Mouse (Mus musculus): Measurements from ENCODE around the gene Gpc5.

The Gpc5 gene

DNA sequence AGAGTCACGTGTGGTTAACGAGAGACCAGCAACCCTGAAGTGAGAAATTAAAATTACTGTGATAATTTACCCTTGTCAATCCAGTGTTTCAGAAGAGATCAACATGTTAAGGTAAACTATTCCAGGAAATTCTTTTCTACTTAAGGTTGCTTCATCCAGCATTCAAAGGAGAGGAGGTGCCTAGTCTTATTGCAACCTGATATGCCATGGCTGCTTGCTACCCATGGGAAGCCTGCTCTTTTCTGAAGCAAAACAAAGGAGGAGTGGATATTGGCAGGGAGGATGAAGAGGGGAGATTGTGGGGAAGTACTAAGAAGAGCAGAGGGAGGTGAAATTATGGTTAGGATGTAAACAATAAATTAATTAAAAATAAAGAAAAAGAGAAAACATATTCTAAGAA, 15.5 kb downstream of the Gpc5 start:
- DNase-seq (ENCODE audit: low read depth), result no peak

DNA sequence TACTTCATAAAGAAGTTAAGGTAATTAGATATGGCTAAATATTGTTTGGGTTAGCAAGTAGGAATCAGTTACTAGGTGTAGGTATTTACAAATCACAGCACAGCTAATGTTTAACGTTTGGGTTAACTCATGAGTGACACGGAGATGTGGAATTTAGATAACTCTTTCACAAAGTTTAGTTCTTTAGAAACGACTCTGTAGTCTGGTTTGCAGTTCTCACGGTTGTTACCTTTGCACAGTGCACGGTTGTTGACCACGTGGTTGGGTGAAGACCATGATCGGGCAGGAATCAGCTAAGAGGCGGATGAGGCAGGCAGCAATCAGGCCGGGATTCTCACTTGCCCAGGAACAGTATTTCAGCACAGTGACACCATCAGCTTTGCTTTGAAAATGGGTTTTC, 26.6 kb downstream of the Gpc5 start:
- DNase-seq (ENCODE audit: low read depth), result no peak

DNA sequence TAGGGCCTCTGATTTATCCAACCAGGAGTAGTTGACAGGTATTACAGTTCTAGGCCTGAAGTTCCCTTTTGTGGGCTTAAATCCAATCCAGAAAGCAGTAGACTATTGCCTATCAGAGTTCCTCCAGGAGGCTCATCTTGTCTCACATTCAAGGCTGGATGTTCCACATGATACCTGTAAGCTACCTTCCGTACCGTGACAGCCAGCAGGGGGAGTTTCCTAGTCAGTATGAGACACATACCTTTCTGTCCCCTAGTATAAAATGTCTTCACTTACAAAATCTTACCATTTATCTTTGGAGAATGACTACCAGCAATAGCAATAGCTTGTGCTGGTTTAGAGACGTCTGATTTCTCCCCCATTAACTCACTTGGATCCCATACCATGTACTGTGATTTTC, 56.8 kb downstream of the Gpc5 start:
- no peak for DNase-seq (ENCODE audit: low read depth)

DNA sequence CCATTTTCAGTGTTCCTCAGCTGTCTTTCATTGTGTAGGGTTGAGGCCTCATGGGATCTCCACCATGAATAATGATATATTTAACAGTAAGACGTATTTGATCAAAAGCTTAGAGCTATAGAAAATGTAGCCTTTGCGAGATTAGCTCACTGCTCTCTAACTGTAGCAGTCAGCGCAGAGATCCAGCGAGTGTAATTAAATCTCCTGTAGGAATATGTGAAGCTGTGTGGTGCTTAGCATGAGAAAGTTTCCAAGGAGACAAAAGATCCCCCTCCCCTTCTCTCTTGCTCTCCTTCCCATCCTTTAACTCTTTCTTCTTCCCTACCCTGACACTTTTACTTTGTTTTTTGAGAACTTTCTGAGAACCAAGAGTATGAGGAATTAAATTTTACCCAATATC, 64.6 kb downstream of the Gpc5 start:
- no peak for DNase-seq (ENCODE audit: low read depth)

DNA sequence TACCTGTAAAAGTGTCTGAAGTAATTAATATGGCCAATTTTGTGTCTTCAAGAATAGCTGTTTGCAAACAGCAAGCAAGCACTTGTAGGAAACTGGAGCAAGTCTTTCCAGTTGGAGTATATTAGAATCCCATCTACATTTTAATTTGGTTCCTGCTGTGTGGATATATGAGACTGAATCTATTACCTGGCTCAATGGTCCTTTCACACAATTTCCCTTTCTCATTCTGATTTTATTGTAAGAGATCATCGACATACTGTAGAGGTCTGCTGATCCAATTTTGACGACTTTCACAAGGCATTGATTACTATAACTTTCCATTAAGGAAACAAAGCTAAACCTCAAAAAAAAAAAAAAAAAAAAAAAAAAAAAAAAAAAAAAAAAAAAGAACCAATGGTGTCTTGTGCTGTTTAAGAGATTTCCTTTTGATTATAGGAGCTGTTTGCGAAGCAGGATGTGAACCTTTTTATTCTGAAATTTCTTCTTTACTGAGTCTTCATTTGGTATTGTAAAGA, 85.4 kb downstream of the Gpc5 start:
- DNase-seq (ENCODE audit: low read depth), result peak; percentile 2

DNA sequence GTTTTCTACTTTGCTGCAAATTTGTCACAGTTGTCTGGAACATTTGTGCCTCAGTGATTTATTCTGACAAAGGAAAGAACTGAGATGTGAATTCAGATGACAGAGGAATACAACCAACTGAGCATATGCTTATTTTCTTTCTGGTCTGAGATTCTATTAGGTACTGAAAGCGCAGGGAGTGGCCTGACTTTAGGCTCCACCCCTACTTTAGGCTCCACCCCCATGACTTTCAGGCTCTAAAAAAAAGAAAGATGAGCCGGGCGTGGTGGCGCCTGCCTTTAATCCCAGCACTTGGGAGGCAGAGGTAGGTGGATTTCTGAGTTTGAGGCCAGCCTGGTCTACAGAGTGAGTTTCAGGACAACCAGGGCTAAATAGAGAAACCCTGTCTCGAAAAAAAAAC, 87.9 kb downstream of the Gpc5 start:
- no peak for DNase-seq (ENCODE audit: low read depth)

DNA sequence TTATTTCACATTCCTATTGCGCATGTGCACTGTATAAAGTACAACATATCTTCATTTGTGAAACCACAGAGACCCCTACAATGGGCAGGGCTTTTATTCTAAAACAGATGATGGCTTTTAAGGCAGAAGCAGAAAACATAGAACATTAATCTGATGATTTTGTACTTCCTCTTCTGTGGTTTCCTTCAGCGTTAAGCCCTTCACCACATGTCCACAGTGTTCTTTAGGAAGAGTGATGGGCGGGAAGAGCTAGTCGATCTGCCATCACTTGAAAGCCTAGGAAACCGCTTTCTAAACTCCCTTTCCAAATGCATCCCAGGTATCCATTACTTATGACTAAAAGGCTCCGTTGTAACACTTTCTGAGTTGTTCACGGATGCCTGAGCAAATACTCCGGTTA, 96.2 kb downstream of the Gpc5 start:
- no peak for DNase-seq (ENCODE audit: low read depth)

DNA sequence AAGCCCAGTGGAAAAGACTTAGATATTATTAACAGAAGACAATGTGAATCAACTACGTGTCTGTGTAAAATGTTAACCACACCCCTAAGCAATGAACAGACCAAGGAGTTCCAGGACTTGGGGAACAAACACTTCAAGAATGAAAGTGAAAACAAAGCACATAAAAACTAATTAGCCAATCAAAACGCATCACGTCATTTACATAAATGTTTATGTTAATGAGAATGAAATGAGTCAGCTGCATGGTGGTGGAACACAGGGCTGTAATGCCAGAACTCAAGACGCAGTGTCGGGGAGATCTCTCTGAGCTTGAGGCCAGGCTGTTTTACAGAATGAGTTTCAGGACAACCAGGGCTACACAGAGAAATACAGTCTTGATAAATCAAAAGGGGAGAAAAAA, 136.1 kb downstream of the Gpc5 start:
- no peak for DNase-seq (ENCODE audit: low read depth)

DNA sequence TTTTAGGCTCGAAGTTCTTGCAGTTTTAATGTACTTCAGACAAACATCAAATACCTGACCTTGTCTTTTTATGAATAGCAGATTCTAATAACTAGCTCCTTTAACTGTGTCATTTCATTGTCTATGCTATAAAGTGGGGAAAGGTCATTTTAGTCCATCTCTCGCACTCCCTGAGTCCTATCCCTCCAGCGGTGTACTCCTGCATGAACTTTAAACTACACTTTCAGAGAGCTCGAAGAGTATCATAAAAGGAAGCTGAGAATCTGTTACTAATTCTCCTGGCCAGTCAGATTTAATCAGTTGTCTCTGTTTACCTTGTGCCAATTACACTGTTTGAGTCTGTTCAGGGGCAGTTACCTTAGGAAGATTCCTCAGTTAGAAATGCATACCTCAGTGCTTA, 144.4 kb downstream of the Gpc5 start:
- no peak for DNase-seq (ENCODE audit: low read depth)

DNA sequence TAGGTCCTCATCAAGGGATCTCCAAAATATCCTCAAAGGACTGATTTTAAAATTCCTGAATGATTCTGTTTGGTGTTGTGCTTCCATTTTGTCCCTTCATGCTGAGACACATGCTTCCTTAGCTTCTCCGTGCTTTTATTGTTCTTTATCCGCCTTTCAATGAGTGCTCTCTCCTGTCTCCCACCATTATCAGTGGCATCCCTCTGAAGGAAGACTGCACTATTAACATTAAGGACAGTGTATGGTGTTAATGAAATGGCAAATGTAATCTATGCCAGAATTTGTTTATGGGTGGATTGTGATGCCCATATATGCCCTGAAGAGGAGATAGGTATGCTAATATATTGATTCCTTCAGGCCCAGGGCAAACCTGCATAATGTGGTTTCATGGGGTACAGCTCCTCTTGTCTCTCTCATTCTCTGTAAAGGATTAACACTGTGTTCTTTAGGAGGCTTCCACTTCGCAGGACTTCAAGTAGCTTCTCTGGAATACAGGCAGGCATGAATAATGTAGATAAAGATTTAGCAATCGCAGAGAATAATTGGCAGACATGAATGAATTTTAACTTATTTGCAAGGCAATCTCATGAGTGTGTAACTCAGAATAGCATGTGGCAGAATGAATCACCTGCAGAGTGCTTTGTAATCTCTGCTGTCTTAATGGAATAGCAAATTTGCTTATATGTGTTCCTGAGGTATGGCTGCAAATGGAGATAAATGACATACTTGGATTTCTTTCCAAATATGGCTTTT, 148.8 kb downstream of the Gpc5 start:
- DNase-seq (ENCODE audit: low read depth), result no peak

DNA sequence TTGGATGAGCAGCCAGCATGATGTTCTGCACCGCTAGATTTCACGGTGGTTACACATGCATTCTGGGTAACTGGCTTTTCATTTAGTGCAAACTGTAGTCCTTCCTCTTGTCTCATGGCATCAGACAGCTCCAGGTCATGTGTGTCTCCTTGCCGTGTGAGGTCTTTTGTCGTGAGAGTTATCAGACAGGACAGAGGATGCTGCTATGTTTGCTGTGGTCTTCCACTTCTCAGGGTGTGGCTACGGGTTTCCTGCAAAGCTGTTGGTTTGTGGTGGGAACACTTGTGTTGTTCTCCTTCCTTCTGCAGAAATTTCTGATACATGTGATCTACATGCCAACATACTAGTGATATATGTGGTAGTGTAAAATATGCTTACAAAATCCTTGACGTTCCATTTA, 158.5 kb downstream of the Gpc5 start:
- peak; percentile 20 for DNase-seq (ENCODE audit: low read depth)

DNA sequence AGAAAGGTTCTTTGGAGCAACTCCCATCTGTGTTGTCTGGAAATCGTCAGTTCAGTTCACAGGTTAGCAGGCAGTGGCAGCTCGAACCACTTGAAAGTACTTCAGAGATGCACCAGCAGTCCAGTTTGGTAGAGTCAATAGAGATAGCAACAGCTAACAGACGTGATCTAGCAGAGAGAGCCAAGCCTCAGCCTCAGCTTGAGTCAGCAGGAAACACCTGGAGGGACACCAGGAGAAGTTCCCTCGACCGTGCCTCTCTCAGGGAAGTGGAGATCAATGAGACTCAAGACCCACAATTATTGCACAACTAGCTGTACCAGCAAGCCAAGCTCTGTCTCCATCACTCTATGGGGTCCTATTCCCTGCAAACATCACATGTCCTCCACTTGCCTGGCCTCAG, 159.8 kb downstream of the Gpc5 start:
- DNase-seq (ENCODE audit: low read depth), result no peak

DNA sequence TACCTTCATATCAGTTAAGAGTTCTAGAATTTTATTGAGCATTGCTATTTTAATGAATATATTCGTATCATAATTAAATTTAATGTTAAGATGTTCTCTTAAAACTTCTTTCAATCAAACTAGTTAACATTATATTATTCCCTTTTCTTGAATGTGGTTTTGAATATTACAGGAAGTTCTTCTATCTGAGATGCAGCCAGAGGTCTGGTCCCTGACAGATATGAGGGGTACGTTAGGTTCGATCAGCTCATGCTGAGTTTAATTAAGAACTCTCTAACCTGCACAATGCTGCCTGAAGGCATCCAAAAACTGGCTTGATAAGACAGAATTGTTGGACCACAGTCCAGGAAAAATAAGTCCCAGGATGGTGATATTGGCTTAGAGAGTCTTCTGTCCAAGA, 161.1 kb downstream of the Gpc5 start:
- no peak for DNase-seq (ENCODE audit: low read depth)

DNA sequence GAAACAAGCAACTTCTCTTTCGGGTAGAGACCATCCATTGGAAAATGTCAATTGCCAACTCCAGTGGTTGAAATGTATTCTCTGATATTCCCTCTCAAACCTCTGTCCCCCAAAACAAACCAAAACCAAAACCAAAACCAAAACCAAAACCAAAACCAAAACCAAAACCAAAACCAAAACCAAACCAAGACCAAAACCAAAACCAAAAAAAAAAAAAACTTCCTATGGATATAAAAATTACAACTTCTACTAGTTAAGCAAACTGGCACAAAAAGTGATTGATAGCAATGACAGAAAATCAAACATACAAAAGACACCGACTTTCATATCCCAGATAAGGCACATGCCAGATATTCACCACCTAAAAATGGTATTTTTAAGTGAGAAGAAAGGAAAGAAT, 161.7 kb downstream of the Gpc5 start:
- no peak for DNase-seq (ENCODE audit: low read depth)

DNA sequence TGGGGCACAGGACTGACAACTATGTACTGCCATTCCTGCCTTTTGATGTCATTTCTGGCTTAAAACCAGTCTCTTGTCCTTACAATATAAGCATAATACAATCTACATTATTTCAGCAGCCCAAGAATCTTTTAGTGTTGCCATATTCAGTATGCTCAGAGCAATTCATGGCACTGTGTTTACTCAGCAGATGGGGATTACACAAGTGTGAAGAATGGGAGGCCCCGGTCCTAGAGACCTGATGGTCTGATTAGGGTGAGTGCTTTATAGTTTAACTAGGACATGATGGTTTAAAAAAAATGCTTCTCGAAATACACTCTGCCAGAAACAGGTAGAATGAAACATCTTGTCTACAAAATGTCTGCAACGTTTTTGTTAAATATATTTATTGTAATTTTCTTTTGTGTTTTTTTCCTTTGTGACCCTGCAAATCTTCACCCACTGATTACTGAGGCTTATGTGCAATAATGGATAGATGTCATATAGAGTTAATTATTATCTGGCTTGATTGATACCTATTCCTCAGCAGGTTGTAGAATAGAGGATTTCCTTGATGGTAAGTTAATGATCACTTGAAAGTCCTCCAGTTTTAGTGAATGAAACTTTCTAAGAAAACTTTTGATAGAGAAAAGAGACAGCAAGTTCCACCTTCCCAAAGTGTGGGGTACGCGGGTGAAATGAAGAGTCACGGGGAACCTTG, 177.8 kb downstream of the Gpc5 start:
- no peak for DNase-seq (ENCODE audit: low read depth)

DNA sequence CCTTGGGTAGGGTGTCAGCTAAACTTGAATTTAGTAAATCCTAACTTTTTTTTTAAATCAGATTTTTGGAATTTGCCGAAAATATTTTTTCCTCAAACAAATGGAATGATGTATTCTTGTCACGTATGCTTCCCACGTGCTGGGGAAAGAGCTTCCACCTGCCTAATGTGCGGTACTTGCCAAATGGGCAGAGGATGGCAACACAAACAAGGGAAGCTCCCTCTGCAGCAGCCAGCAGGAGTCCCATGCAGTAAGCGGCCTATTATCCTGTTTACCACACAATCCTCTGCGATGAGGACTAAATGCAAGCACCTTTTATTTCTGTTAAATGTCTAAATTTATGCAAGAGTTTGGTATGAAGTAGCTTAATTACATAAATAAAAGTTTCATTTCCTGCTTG, 178.4 kb downstream of the Gpc5 start:
- no peak for DNase-seq (ENCODE audit: low read depth)

DNA sequence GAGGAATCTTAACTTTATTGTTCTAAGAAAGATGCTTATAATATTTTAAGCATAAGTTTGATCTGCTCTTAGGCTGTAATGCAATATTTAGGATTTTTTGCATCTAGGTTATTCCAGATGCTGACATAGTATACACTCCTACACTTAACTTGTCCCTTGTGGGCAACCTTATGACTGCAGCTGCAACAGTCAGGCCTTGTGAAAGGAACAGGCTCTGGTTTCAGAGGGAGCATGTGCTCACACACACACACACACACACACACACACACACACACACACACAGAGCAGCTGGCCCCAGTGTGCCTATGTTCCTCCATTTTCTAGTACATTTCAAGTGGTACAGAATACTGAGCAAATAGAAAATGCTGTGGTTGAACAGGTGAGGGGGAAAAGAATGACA, 190.8 kb downstream of the Gpc5 start:
- no peak for DNase-seq (ENCODE audit: low read depth)

DNA sequence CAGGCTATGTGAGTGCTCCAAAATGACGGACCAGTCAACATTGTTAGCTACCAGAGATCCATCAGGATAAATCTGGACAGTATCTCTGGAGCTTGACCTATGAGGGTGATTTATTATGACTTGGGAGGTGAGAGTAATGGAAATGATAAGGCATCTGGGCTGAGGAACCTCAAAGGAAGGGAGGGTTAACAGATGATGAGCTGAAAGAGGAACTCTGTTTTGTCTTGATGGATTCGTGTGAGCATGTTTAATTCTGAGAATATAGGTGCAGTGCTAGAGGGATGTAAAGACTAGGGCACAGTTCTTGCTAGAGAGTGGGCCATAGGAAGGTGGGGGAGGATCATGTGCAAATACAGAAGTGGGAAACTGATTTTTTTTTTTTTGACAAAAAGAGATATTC, 232.2 kb downstream of the Gpc5 start:
- no peak for DNase-seq (ENCODE audit: low read depth)

DNA sequence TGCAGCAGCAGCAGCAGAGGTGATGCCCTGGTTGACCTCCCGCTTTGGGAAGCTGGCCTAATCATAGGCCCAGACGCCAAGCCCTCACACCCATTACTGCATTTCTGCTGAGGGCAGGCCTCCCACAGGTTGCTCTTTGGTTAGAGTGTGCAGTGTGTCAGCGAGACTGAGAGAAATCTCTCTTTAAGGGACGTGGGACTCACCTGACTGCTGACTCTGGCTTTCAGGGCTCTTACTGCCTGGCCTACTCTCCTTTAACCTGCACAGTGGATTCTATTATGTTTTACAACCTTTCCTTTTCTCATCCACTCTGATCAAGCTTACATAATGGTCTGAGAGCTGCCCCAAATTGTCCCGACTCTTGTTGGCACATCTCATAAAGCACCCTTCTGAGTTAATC, 234.4 kb downstream of the Gpc5 start:
- no peak for DNase-seq (ENCODE audit: low read depth)

DNA sequence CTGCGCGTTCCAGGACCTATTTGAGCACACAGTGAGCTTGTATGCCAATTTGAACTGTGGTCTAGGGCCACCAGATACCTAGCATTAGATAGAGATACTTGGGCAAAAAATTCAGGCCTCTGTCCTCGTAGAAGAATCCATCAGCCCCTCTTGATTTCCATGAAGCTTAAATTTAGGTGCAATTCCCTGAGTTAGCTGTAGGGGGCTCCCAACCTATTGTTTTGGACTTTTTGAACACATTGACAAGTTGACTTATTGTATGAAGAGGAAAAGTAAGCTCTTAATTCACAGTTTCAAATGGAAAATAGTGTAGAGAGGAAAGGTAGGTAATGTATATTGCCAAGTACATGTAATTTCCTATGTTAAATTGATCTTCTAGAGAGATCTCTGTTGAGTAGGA, 247.1 kb downstream of the Gpc5 start:
- no peak for DNase-seq (ENCODE audit: low read depth)

DNA sequence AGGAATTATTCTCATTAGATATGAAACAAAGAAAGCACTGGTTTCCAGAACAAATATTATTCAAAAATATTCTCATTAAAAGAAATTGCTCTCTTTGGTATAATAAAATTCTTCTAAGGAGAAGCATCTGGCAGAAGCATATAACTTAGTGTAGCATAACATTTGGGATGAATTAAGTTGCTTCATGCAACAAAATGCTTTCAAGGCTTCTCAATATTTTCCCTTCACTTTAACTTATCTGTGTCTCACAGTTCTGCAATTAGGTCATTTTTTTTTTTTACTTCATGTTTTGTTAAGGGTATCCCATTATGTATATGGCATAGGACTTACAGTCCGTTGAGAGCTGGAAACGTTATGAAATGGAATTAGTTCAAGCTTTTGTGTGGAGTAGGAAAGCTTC, 250.6 kb downstream of the Gpc5 start:
- no peak for DNase-seq (ENCODE audit: low read depth)

DNA sequence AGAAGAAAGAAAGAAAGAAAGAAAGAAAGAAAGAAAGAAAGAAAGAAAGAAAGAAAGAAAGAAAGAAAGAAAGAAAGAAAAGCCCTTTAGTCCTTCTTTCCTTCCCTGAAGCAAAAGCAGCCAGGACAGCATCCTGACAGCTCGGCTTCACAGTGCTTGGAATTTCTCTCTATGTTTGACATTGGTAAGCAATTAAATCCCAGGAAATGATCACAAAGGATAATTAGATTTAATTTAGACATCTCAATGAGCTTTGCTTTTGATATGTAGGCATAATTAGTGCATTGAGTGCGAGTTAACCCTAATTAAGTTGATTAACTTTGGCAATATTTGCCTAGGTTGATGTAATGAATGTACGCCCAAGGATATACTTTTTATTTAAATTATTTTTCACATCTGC, 257.4 kb downstream of the Gpc5 start:
- DNase-seq (ENCODE audit: low read depth), result no peak

DNA sequence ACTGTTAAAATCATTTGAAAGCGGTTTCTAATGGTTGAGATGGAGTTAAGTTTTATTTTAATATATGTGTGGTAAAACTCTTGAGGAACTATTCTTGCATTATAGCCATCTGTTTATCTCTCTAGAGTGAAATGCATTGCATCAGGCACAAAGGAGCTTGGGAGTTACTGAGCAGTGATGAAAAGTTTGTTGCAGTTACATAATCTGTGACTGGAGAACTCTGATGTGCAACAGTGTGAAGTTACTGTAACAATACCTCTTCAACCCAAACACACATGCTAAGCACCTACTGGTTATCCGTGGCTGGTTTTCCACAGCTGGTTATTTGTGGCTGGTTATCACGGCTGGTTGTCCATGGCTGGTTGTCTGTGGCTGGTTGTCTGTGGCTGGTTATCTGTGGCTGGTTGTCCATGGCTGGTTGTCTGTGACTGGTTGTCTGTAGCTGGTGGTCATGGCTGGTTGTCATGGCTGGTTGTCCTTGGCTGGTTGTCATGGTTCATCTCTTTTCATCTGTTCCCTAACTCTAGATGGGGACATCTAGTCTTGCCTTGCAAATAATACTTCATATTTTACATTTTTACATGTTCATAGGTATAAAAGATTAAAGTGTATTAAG, 273.4 kb downstream of the Gpc5 start:
- DNase-seq (ENCODE audit: low read depth), result no peak

Measured in naive thymus-derived CD4-positive, alpha-beta T cell, adult 2 months (primary cell).